Mouse (Mus musculus) myocyte (in vitro differentiated cells): ENCODE measurements around the gene Slc5a10.

Experiments used
- CEBPB ChIP-seq: IDR thresholded peaks from 2 replicates; pipeline ENCODE4 v1.6.1; 2011; ENCODE audit warnings: mild to moderate bottlenecking, moderate library complexity; ENCODE audit not compliant: poor library complexity, insufficient read depth, severe bottlenecking
- E2F4 ChIP-seq: IDR thresholded peaks from one replicate; pipeline ENCODE4 v1.6.1; 2011; ENCODE audit warnings: mild to moderate bottlenecking, control low read depth, moderate library complexity; ENCODE audit not compliant: insufficient read depth
- MAX ChIP-seq: IDR thresholded peaks from one replicate; pipeline ENCODE4 v1.6.1; 2011; ENCODE audit warnings: low read depth, mild to moderate bottlenecking, control low read depth
- MYOD1 ChIP-seq, 3 experiments: IDR thresholded peaks; one replicate each; pipeline ENCODE4 v1.6.1; 2011; ENCODE audit warnings: control low read depth in 2 of 3, low read depth in 2 of 3, mild to moderate bottlenecking in 2 of 3, moderate library complexity in 1 of 3; ENCODE audit not compliant: insufficient read length in 2 of 3, control insufficient read depth in 1 of 3
- MYOG ChIP-seq, 3 experiments: IDR thresholded peaks; one replicate each; pipeline ENCODE4 v1.6.1; 2011; ENCODE audit warnings: control low read depth in 2 of 3, low read depth in 2 of 3, mild to moderate bottlenecking in 2 of 3; ENCODE audit not compliant: insufficient read length in 2 of 3, control insufficient read depth in 1 of 3, insufficient read depth in 1 of 3
- POLR2A ChIP-seq: IDR thresholded peaks from one replicate; pipeline ENCODE4 v1.6.1; 2011; ENCODE audit warnings: low read depth, mild to moderate bottlenecking, control low read depth, moderate library complexity; ENCODE audit not compliant: insufficient read length
- POLR2AphosphoS2 ChIP-seq: IDR thresholded peaks from one replicate; pipeline ENCODE4 v1.6.1; 2011; ENCODE audit warnings: low read depth, control low read depth; ENCODE audit not compliant: insufficient read length
- REST ChIP-seq: IDR thresholded peaks from one replicate; pipeline ENCODE4 v1.6.1; 2011; ENCODE audit warnings: mild to moderate bottlenecking, control low read depth, moderate library complexity; ENCODE audit not compliant: insufficient read depth, insufficient read length
- SRF ChIP-seq: IDR thresholded peaks from one replicate; pipeline ENCODE4 v1.6.1; 2011; ENCODE audit warnings: low read depth; ENCODE audit not compliant: control insufficient read depth, insufficient read length
- TCF12 ChIP-seq: IDR thresholded peaks from one replicate; pipeline ENCODE4 v1.6.1; 2011; ENCODE audit warnings: mild to moderate bottlenecking, control low read depth; ENCODE audit not compliant: poor library complexity, insufficient read depth, severe bottlenecking
- TCF3 ChIP-seq: IDR thresholded peaks from one replicate; pipeline ENCODE4 v1.6.1; 2011; ENCODE audit warnings: low read depth, control low read depth; ENCODE audit not compliant: insufficient read length
- USF1 ChIP-seq: IDR thresholded peaks from one replicate; pipeline ENCODE4 v1.6.1; 2011; ENCODE audit warnings: low read depth, mild to moderate bottlenecking, control low read depth, moderate library complexity

GRCm38 (mm10) chr11:61751612-61752011, 31.0 kb upstream of the Slc5a10 start:
- TF ChIP-seq POLR2A (no peak), TCF12 (no peak), E2F4 (no peak), MAX (no peak), SRF (no peak), POLR2AphosphoS2 (no peak), CEBPB (no peak), USF1 (no peak), MYOD1 (IDR thresholded peaks at IDR 0.05; ENCODE audit: control insufficient read depth in 1 of 3, insufficient read length in 2 of 3, low read depth in 2 of 3) (no peak), MYOG (IDR thresholded peaks at IDR 0.05; ENCODE audit: control insufficient read depth in 1 of 3, insufficient read depth in 1 of 3, insufficient read length in 2 of 3, low read depth in 2 of 3) (no peak), TCF3 (no peak), REST (no peak)
